Mouse (Mus musculus) erythroblast, embryonic 14.5 days (primary cell): ENCODE measurements around the gene Rab20. TPM values are rescaled to one million over a fixed set of nuclear protein-coding genes. Genes with fewer than 3 reads are reported as not detected.
"Not testable (repeated sequence)": the region's sequence is repeated elsewhere in the genome, so short reads cannot be mapped to it uniquely, and the experiment has no call there.

Experiments
- H3K27me3 ChIP-seq: 2 replicates; pipeline ENCODE4 v1.6.1; 2012; ENCODE audit warnings: inconsistent platforms; ENCODE audit not compliant: control insufficient read depth
- H3K36me3 ChIP-seq: 2 replicates; pipeline ENCODE4 v1.6.1; 2012; ENCODE audit warnings: mild to moderate bottlenecking, inconsistent platforms; ENCODE audit not compliant: control insufficient read depth
- H3K4me1 ChIP-seq: 2 replicates; pipeline ENCODE4 v1.6.1; 2012; ENCODE audit warnings: inconsistent platforms; ENCODE audit not compliant: control insufficient read depth
- H3K4me3 ChIP-seq: replicated peaks from 2 replicates; pipeline ENCODE3; 2012; ENCODE audit warnings: moderate library complexity, mild to moderate bottlenecking, inconsistent platforms
- H3K9me3 ChIP-seq: 2 replicates; pipeline ENCODE4 v1.6.1; 2012; ENCODE audit warnings: low read length, inconsistent platforms, mixed read lengths; ENCODE audit not compliant: control insufficient read depth
- GATA1 ChIP-seq: IDR thresholded peaks from 2 replicates; pipeline ENCODE4 v1.6.1; 2012; ENCODE audit warnings: low read length, inconsistent platforms, mixed read lengths
- TAL1 ChIP-seq: IDR thresholded peaks from 3 replicates; pipeline ENCODE4 v1.6.1; 2012; ENCODE audit warnings: low read length, inconsistent platforms, mixed read lengths
- polyA plus RNA-seq: library from polyadenylated mRNA; stranded (reverse); fragments of >175 nt; gene quantifications from 2 replicates; pipeline ENCODE4 v1.2.3, GENCODE M21; 2012

The Rab20 gene
- polyA plus RNA-seq, 1 experiment: 0.05 TPM

- no peaks in the 10 kb centered on the region; the same call in 1 of the 2 replicates for H3K36me3 ChIP-seq
- no peaks in the 10 kb centered on the region; the same call in 1 of the 2 replicates for H3K9me3 ChIP-seq
- H3K4me3 ChIP-seq: no peak overlapping the region
- H3K27me3 ChIP-seq: peaks cover 50% of the 10 kb centered on the region
- no peaks in the 10 kb centered on the region for H3K4me1 ChIP-seq
- TF ChIP-seq TAL1 (no peak), GATA1 (no peak)
Measured at GRCm38 (mm10) chr8:11473072-11473471, 5.4 kb downstream of the Rab20 start.

- TF ChIP-seq GATA1 (no peak), TAL1 (no peak)
- Histone ChIP-seq H3K27me3 (peaks cover 32% of the 10 kb centered on the region), H3K4me1 (no peaks in the 10 kb centered on the region), H3K4me3 (no peak overlapping the region), H3K36me3 (no peaks in the 10 kb centered on the region; the same call in 1 of the 2 replicates), H3K9me3 (peaks cover 4% of the 10 kb centered on the region)
Measured at GRCm38 (mm10) chr8:11471309-11471708, 7.2 kb downstream of the Rab20 start.

DNA sequence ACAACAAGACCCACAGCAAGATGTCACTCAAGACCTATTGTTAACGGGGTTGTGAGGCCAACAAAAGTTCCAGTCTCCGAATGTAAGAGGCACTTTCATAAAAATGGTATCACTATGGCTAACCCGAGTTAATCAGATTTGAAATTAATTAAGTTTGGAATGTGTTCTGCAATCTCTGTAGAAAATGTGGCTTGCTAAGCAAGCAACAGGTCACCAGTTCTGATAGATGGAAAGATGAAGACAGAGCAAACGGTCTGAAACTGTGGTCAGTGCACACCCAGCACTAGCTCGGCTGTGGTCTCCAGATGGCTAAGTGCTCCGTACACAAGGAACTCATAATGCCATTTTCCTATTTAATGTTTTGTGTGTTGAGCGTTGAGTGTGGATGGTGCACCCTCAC, 7.8 kb downstream of the Rab20 start:
- no peaks in the 10 kb centered on the region; the same call in 1 of the 2 replicates for H3K36me3 ChIP-seq
- no peak overlapping the region for H3K4me3 ChIP-seq
- TF ChIP-seq GATA1 (no peak), TAL1 (no peak)
- peaks cover 4% of the 10 kb centered on the region for H3K9me3 ChIP-seq
- H3K27me3 ChIP-seq: peaks cover 26% of the 10 kb centered on the region
- H3K4me1 ChIP-seq: no peaks in the 10 kb centered on the region

DNA sequence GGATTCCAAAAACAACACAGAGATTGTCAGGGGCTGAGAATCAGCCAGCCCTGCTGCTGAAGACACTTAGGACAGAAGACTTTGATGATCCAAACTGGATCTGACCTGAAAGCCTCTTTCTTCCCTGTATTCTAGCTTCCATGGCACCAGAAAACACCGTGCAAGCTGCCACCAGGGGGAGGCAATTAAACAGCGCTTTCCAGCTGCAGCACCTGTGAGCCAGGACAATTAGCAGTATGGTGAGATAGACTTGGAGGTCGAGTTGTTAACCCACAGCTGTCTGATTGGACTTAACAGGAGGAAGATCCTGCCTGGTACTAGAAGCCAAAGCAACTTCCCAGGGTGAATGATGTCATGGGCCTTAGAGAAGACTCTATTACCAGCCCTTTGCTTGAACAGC, 9.4 kb downstream of the Rab20 start:
- H3K36me3 ChIP-seq: no peaks in the 10 kb centered on the region; the same call in 1 of the 2 replicates
- no peak for TF ChIP-seq GATA1
- TF ChIP-seq TAL1: no peak
- H3K27me3 ChIP-seq: peaks cover 10% of the 10 kb centered on the region
- H3K4me3 ChIP-seq: no peak overlapping the region
- H3K9me3 ChIP-seq: peaks cover 4% of the 10 kb centered on the region
- no peaks in the 10 kb centered on the region for H3K4me1 ChIP-seq

DNA sequence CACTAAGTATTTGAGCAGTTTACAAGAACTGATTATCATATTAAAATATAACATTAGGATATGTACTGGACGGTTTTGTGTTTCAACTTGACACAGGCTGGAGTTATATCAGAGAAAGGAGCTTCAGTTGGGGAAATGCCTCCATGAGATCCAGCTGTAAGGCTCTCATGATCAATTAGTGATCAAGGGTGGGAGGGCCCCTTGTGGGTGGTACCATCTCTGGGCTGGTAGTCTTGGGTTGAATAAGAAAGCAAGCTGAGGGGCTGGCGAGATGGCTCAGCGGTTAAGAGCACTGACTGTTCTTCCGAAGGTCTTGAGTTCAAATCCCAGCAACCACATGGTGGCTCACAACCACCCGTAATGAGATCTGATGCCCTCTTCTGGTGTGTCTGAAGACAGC, 12.0 kb downstream of the Rab20 start:
- H3K4me1 ChIP-seq, H3K4me3 ChIP-seq, H3K27me3 ChIP-seq, H3K9me3 ChIP-seq, H3K36me3 ChIP-seq: not testable (repeated sequence)

GRCm38 (mm10) chr8:11465619-11466018, 12.9 kb downstream of the Rab20 start:
- TF ChIP-seq GATA1 (no peak), TAL1 (no peak)
- no peaks in the 10 kb centered on the region; the same call in 1 of the 2 replicates for H3K36me3 ChIP-seq

GRCm38 (mm10) chr8:11464707-11464964, 13.9 kb downstream of the Rab20 start:
- Histone ChIP-seq H3K4me3 (no peak overlapping the region), H3K9me3 (peaks cover 4% of the 10 kb centered on the region), H3K4me1 (no peaks in the 10 kb centered on the region), H3K36me3 (no peaks in the 10 kb centered on the region; the same call in 1 of the 2 replicates), H3K27me3 (no peaks in the 10 kb centered on the region)
- TF ChIP-seq GATA1: no peak
- no peak for TF ChIP-seq TAL1

More at GRCm38 (mm10) chr8:11465619-11466018, 12.9 kb downstream of the Rab20 start:
- Histone ChIP-seq H3K4me1 (no peaks in the 10 kb centered on the region), H3K4me3 (no peak overlapping the region), H3K27me3 (no peaks in the 10 kb centered on the region), H3K9me3 (peaks cover 4% of the 10 kb centered on the region)

- TF ChIP-seq GATA1 (no peak), TAL1 (no peak)
- Histone ChIP-seq H3K4me1 (no peaks in the 10 kb centered on the region), H3K4me3 (no peak overlapping the region), H3K9me3 (peaks cover 4% of the 10 kb centered on the region), H3K36me3 (no peaks in the 10 kb centered on the region; the same call in 1 of the 2 replicates), H3K27me3 (no peaks in the 10 kb centered on the region)
Measured at GRCm38 (mm10) chr8:11463889-11464706, 14.4 kb downstream of the Rab20 start.

DNA sequence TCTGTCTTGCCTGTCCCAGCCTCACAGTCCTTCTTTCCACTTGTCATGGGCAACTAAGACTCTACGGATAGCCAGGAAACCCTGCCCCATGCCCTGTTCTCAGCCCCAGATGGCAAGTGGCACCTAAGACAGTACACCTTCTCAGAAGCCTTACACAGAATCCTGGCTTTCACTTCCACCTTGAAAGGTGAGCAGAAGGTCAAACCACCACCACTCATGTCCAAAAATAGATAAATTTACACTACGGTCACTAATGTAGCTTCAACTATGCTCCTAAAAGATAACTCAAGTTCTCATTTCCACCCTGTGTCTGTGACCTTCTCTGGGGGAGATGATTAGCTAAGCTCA, 15.0 kb downstream of the Rab20 start:
- TF ChIP-seq TAL1 (no peak), GATA1 (no peak)
- no peak overlapping the region for H3K4me3 ChIP-seq
- H3K36me3 ChIP-seq: no peaks in the 10 kb centered on the region; the same call in 1 of the 2 replicates
- no peaks in the 10 kb centered on the region for H3K27me3 ChIP-seq
- H3K4me1 ChIP-seq: no peaks in the 10 kb centered on the region
- peaks cover 4% of the 10 kb centered on the region for H3K9me3 ChIP-seq

GRCm38 (mm10) chr8:11462641-11463040, 15.9 kb downstream of the Rab20 start:
- TF ChIP-seq TAL1: no peak
- no peak for TF ChIP-seq GATA1
- H3K27me3 ChIP-seq: no peaks in the 10 kb centered on the region
- peaks cover 4% of the 10 kb centered on the region for H3K9me3 ChIP-seq
- H3K4me3 ChIP-seq: no peak overlapping the region
- peaks cover 2% of the 10 kb centered on the region for H3K4me1 ChIP-seq
- no peaks in the 10 kb centered on the region for H3K36me3 ChIP-seq
